Mouse (Mus musculus) lung, embryonic 14.5 days (tissue): ENCODE results near the gene Ddit4. TPM values are rescaled to one million over a fixed set of nuclear protein-coding genes. Genes with fewer than 3 reads are reported as not detected.

ENCODE experiments used
- ATAC-seq: fragments of 200-750 bp; cut with Nextera tagmentation; 2 replicates; pipeline ENCODE4 v1.8.0; 2017; ENCODE audit warnings: mild to moderate bottlenecking, moderate TSS enrichment, moderate library complexity; ENCODE audit not compliant: insufficient read depth
- DNase-seq: peaks from one replicate; pipeline ENCODE4 v3.0.0-alpha.2; 2015
- H3K27ac ChIP-seq: fragments of 300-500 bp; sonication (generic); 2 replicates; pipeline ENCODE4 v1.5.1; 2014; ENCODE audit warnings: low read depth, mild to moderate bottlenecking, moderate library complexity
- H3K27me3 ChIP-seq: fragments of 300-500 bp; sonication (generic); 2 replicates; pipeline ENCODE4 v1.6.1; 2014; ENCODE audit warnings: low read length, control low read depth; ENCODE audit not compliant: insufficient read depth
- H3K36me3 ChIP-seq: fragments of 300-500 bp; sonication (generic); 2 replicates; pipeline ENCODE4 v1.6.1; 2014; ENCODE audit warnings: control low read depth; ENCODE audit not compliant: insufficient read depth
- H3K4me1 ChIP-seq: fragments of 300-500 bp; sonication (generic); 2 replicates; pipeline ENCODE4 v1.6.1; 2014; ENCODE audit warnings: antibody characterized with exemption, control low read depth; ENCODE audit not compliant: insufficient read depth
- H3K4me2 ChIP-seq: fragments of 300-500 bp; sonication (generic); 2 replicates; pipeline ENCODE4 v1.6.1; 2014; ENCODE audit warnings: mild to moderate bottlenecking
- H3K4me3 ChIP-seq: fragments of 300-500 bp; sonication (generic); 2 replicates; pipeline ENCODE4 v1.5.1; 2014; ENCODE audit warnings: low read depth, low read length
- H3K9ac ChIP-seq: fragments of 300-500 bp; sonication (generic); 2 replicates; pipeline ENCODE4 v1.6.1; 2014
- H3K9me3 ChIP-seq: fragments of 300-500 bp; sonication (generic); 2 replicates; pipeline ENCODE4 v1.6.1; 2016; ENCODE audit warnings: low read depth, low read length, control low read depth
- CTCF ChIP-seq: IDR thresholded peaks from 2 replicates; pipeline ENCODE4 v1.5.1; 2016; ENCODE audit warnings: antibody characterized with exemption, low read depth
- WGBS: fragments of 180-500 bp; shearing (Covaris S2); extraction: QIAGEN DNeasy Blood & Tissue Kit; methylation state at CpG from one replicate; pipeline ENCODE4 v1.1.7; 2014; 5-methylcytosine and 5-hydroxymethylcytosine counted together
- polyA plus RNA-seq: library from polyadenylated mRNA; unstranded; fragments of >200 nt; fragmentation: Nextera tagmentation; extraction: Ambion mirVana; gene quantifications from 2 replicates; pipeline ENCODE4 v1.2.1, GENCODE M21; 2014

The Ddit4 gene
- polyA plus RNA-seq, 1 experiment from 2014 or later: 3.5 TPM

GRCm38 (mm10) chr10:59990393-59990792 is 38.8 kb upstream of the Ddit4 start:
- H3K9ac ChIP-seq: no peak overlapping the region
- no peak for DNase-seq
- peaks cover 82% of the 10 kb centered on the region for H3K36me3 ChIP-seq
- WGBS: 95% methylated on average over 9 of the region's 9 CpGs
- no peak for TF ChIP-seq CTCF
- no peak for ATAC-seq
- no peaks in the 10 kb centered on the region for H3K9me3 ChIP-seq
- no peak overlapping the region for H3K4me3 ChIP-seq
- no peak overlapping the region for H3K4me2 ChIP-seq
- H3K27me3 ChIP-seq: no peaks in the 10 kb centered on the region
- peaks cover 3% of the 10 kb centered on the region; the same call in 1 of the 2 replicates for H3K4me1 ChIP-seq
- H3K27ac ChIP-seq: no peak overlapping the region

GRCm38 (mm10) chr10:59988036-59988435 is 36.4 kb upstream of the Ddit4 start:
- 56% methylated on average over 4 of the region's 4 CpGs for WGBS
- no peaks in the 10 kb centered on the region for H3K9me3 ChIP-seq
- no peak overlapping the region for H3K4me3 ChIP-seq
- no peak overlapping the region for H3K9ac ChIP-seq
- H3K4me2 ChIP-seq: no peak overlapping the region
- H3K4me1 ChIP-seq: peaks cover 3% of the 10 kb centered on the region; the same call in 1 of the 2 replicates
- peaks cover 64% of the 10 kb centered on the region for H3K36me3 ChIP-seq
- H3K27ac ChIP-seq: no peak overlapping the region
- DNase-seq (peak; percentile 70), ATAC-seq (no peak)
- no peak for TF ChIP-seq CTCF
- H3K27me3 ChIP-seq: no peaks in the 10 kb centered on the region

GRCm38 (mm10) chr10:59982379-59982873 is 30.8 kb upstream of the Ddit4 start:
- ATAC-seq (no peak), DNase-seq (no peak)
- peaks cover 17% of the 10 kb centered on the region for H3K4me1 ChIP-seq
- 81% methylated on average over 12 of the region's 12 CpGs for WGBS
- peaks cover 21% of the 10 kb centered on the region for H3K36me3 ChIP-seq
- H3K27me3 ChIP-seq: no peaks in the 10 kb centered on the region
- H3K4me3 ChIP-seq: no peak overlapping the region
- H3K9ac ChIP-seq: no peak overlapping the region
- TF ChIP-seq CTCF: no peak
- H3K4me2 ChIP-seq: no peak overlapping the region
- H3K9me3 ChIP-seq: no peaks in the 10 kb centered on the region
- no peak overlapping the region for H3K27ac ChIP-seq

GRCm38 (mm10) chr10:59981792-59982191 is 30.2 kb upstream of the Ddit4 start:
- DNase-seq: no peak
- TF ChIP-seq CTCF: no peak

GRCm38 (mm10) chr10:59981336-59981735 is 29.7 kb upstream of the Ddit4 start:
- WGBS: 71% methylated on average over 4 of the region's 4 CpGs

More at GRCm38 (mm10) chr10:59981792-59982191, 30.2 kb upstream of the Ddit4 start:
- ATAC-seq: no peak
- Histone ChIP-seq H3K4me1 (peaks cover 17% of the 10 kb centered on the region), H3K27me3 (no peaks in the 10 kb centered on the region), H3K27ac (no peak overlapping the region; the same call in 1 of the 2 replicates), H3K4me3 (no peak overlapping the region), H3K9ac (no peak overlapping the region), H3K36me3 (peaks cover 16% of the 10 kb centered on the region; the same call in 1 of the 2 replicates), H3K4me2 (no peak overlapping the region), H3K9me3 (no peaks in the 10 kb centered on the region)
- WGBS: 71% methylated on average over 9 of the region's 9 CpGs

GRCm38 (mm10) chr10:59980815-59981244 is 29.2 kb upstream of the Ddit4 start:
- Histone ChIP-seq H3K9ac (no peak overlapping the region), H3K4me2 (no peak overlapping the region), H3K4me3 (no peak overlapping the region), H3K4me1 (peaks cover 17% of the 10 kb centered on the region), H3K36me3 (peaks cover 8% of the 10 kb centered on the region; the same call in 1 of the 2 replicates), H3K27ac (no peak overlapping the region), H3K27me3 (no peaks in the 10 kb centered on the region), H3K9me3 (no peaks in the 10 kb centered on the region)
- no peak for TF ChIP-seq CTCF
- DNase-seq: no peak
- WGBS: 86% methylated on average over 6 of the region's 6 CpGs
- no peak for ATAC-seq

More at GRCm38 (mm10) chr10:59981336-59981735, 29.7 kb upstream of the Ddit4 start:
- no peak overlapping the region for H3K4me2 ChIP-seq
- H3K9me3 ChIP-seq: no peaks in the 10 kb centered on the region
- ATAC-seq: no peak
- TF ChIP-seq CTCF: no peak
- H3K36me3 ChIP-seq: peaks cover 13% of the 10 kb centered on the region; the same call in 1 of the 2 replicates
- peaks cover 17% of the 10 kb centered on the region for H3K4me1 ChIP-seq
- H3K27me3 ChIP-seq: no peaks in the 10 kb centered on the region
- no peak for DNase-seq
- no peak overlapping the region; the same call in 1 of the 2 replicates for H3K27ac ChIP-seq
- H3K9ac ChIP-seq: no peak overlapping the region
- H3K4me3 ChIP-seq: no peak overlapping the region

GRCm38 (mm10) chr10:59978873-59979743 is 27.5 kb upstream of the Ddit4 start:
- H3K27me3 ChIP-seq: no peaks in the 10 kb centered on the region
- H3K4me2 ChIP-seq: no peak overlapping the region
- H3K27ac ChIP-seq: peak overlapping the region; percentile 63; the same call in 1 of the 2 replicates
- ATAC-seq (peak; percentile 68), DNase-seq (peak; percentile 97)
- no peaks in the 10 kb centered on the region for H3K36me3 ChIP-seq
- 22% methylated on average over 11 of the region's 11 CpGs for WGBS
- H3K9ac ChIP-seq: no peak overlapping the region
- TF ChIP-seq CTCF: no peak; the same call in 1 of the 2 replicates
- H3K9me3 ChIP-seq: no peaks in the 10 kb centered on the region
- H3K4me3 ChIP-seq: no peak overlapping the region
- H3K4me1 ChIP-seq: peaks cover 28% of the 10 kb centered on the region
